Mouse (Mus musculus) bone marrow macrophage, adult 2 months (primary cell): ENCODE measurements around the gene Zfp984.

Experiments used
- CTCF ChIP-seq: IDR thresholded peaks from 2 replicates; pipeline ENCODE4 v1.5.1; 2012; ENCODE audit warnings: low read depth, mild to moderate bottlenecking, low read length, moderate library complexity
- POLR2A ChIP-seq: IDR thresholded peaks from 2 replicates; pipeline ENCODE4 v1.6.1; 2012; ENCODE audit warnings: mild to moderate bottlenecking, low read depth, low read length, borderline replicate concordance

DNA sequence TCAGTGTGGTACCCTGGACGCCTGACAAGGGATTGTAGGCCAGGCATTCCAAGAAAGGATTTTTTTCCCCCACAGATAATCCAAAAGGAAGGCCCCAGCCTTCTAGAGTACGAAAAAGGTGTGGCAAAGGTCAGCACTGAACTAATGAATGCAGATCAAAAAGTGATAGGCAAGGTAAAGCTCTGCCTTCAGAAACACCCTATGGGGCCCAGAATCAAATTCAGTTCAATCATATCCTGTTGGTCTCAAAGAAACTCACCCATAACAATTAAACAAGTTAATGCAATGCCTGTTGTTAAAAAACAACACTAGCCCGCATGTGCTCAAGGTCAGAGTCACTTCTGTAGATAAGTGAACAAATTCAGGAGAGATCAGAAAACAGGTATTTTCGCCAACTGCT, 14.8 kb upstream of the Zfp984 start:
- no peak for TF ChIP-seq POLR2A
- TF ChIP-seq CTCF = no peak
